Mouse (Mus musculus): ENCODE measurements around the gene Kbtbd2.

GRCm38 (mm10) chr6:56835532-56835931 is 37.9 kb upstream of the Kbtbd2 start:
- no peak for TF ChIP-seq GATA1 (IDR thresholded peaks at IDR 0.05; ENCODE audit: borderline replicate concordance, low read length)
- no peak for TF ChIP-seq FLI1 (IDR thresholded peaks at IDR 0.05; ENCODE audit: low read length)
